Mouse (Mus musculus): ENCODE results near the gene Dll1. TPM values are rescaled to one million over a fixed set of nuclear protein-coding genes. Genes with fewer than 3 reads are reported as not detected.

Gene Dll1
- polyA plus RNA-seq, 1 experiment from 2014 or later = 80.4 TPM

Other genes starting within 250 kb of the Dll1 start
- gene Fam120b, start 19.3 kb upstream of the Dll1 start, polyA plus RNA-seq (2016; fragmentation: Nextera tagmentation; extraction: Ambion mirVana) = 40.8 and 44.5 TPM in 2 replicates
- gene Psmb1, start 122.9 kb upstream of the Dll1 start, polyA plus RNA-seq (2016; fragmentation: Nextera tagmentation; extraction: Ambion mirVana) = 248 and 252 TPM in 2 replicates
- gene Tbp, start 123.0 kb upstream of the Dll1 start, polyA plus RNA-seq (2016; fragmentation: Nextera tagmentation; extraction: Ambion mirVana) = 56.1 and 60.4 TPM in 2 replicates
- gene Pdcd2, start 150.4 kb upstream of the Dll1 start, polyA plus RNA-seq (2016; fragmentation: Nextera tagmentation; extraction: Ambion mirVana) = 66.3 and 70.3 TPM in 2 replicates
- 3.8 and 4.2 TPM in 2 replicates for gene Prdm9, start 187.5 kb upstream of the Dll1 start, polyA plus RNA-seq (2016; fragmentation: Nextera tagmentation; extraction: Ambion mirVana)